Mouse (Mus musculus) kidney, embryonic 14.5 days (tissue): Measurements from ENCODE around the gene Trpv6. TPM values are rescaled to one million over a fixed set of nuclear protein-coding genes. Genes with fewer than 3 reads are reported as not detected.

ENCODE experiments used
- ATAC-seq: fragments of 200-750 bp; cut with Nextera tagmentation; 2 replicates; pipeline ENCODE4 v1.8.0; 2017; ENCODE audit warnings: moderate number of reproducible peaks, mild to moderate bottlenecking, moderate TSS enrichment, moderate library complexity; ENCODE audit not compliant: low FRiP score, low TSS enrichment
- H3K27ac ChIP-seq: fragments of 300-500 bp; sonication (generic); 2 replicates; pipeline ENCODE4 v1.5.1; 2014; ENCODE audit warnings: low read depth, mild to moderate bottlenecking, low read length, moderate library complexity, mixed read lengths
- H3K27me3 ChIP-seq: fragments of 300-500 bp; sonication (generic); 2 replicates; pipeline ENCODE4 v1.6.1; 2014; ENCODE audit warnings: mild to moderate bottlenecking, low read length; ENCODE audit not compliant: control insufficient read depth, insufficient read depth
- H3K36me3 ChIP-seq: fragments of 300-500 bp; sonication (generic); 2 replicates; pipeline ENCODE4 v1.6.1; 2014; ENCODE audit warnings: low read length, mixed read lengths; ENCODE audit not compliant: control insufficient read depth, insufficient read depth
- H3K4me1 ChIP-seq: fragments of 300-500 bp; sonication (generic); 2 replicates; pipeline ENCODE4 v1.6.1; 2014; ENCODE audit warnings: low read length, mixed read lengths; ENCODE audit not compliant: control insufficient read depth, insufficient read depth
- H3K4me2 ChIP-seq: fragments of 300-500 bp; sonication (generic); replicated peaks from 2 replicates; pipeline ENCODE4 v1.6.1; 2014; ENCODE audit warnings: low read depth, mild to moderate bottlenecking, low read length
- H3K4me3 ChIP-seq: fragments of 300-500 bp; sonication (generic); 2 replicates; pipeline ENCODE4 v1.5.1; 2014; ENCODE audit warnings: mild to moderate bottlenecking, low read length
- H3K9ac ChIP-seq: fragments of 300-500 bp; sonication (generic); 2 replicates; pipeline ENCODE4 v1.6.1; 2014; ENCODE audit warnings: low read depth, mild to moderate bottlenecking, low read length, moderate library complexity
- H3K9me3 ChIP-seq: fragments of 300-500 bp; sonication (generic); 2 replicates; pipeline ENCODE4 v1.6.1; 2016; ENCODE audit warnings: low read length; ENCODE audit not compliant: control insufficient read depth
- WGBS: fragments of 180-500 bp; shearing (Covaris S2); extraction: QIAGEN DNeasy Blood & Tissue Kit; methylation state at CpG from one replicate; pipeline ENCODE4 v1.1.7; 2014; 5-methylcytosine and 5-hydroxymethylcytosine counted together
- polyA plus RNA-seq: library from polyadenylated mRNA; unstranded; fragments of >200 nt; fragmentation: Nextera tagmentation; extraction: Ambion mirVana; gene quantifications from 2 replicates; pipeline ENCODE4 v1.2.1, GENCODE M21; 2014

Gene Trpv6
- polyA plus RNA-seq, 1 experiment from 2014 or later = 2.7 TPM

DNA sequence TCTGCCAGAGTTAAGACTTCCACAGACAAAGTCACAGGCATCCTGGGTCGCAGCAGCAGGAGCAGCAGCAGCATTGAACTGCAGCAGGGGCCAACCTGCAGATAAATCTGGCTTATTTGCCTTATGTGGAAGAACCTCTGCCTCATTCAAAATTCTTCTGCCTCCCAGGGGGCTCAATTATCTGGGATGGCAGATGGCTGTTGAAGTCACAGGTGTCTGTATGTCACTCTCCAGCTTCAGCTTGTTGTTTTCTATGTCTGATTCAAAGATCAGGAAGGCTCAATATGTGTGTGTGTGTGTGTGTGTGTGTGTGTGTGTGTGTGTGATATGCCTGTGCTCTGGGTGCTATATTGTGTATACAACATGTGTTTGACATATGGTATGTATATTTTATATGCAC is 1.2 kb upstream of the Trpv6 start:
- Histone ChIP-seq H3K4me3 (no peak overlapping the region), H3K4me1 (no peaks in the 10 kb centered on the region), H3K9me3 (no peaks in the 10 kb centered on the region), H3K36me3 (no peaks in the 10 kb centered on the region), H3K27ac (no peak overlapping the region), H3K4me2 (no peak overlapping the region), H3K9ac (no peak overlapping the region), H3K27me3 (no peaks in the 10 kb centered on the region)
- 17% methylated on average over 1 of the region's 1 CpGs for WGBS
- ATAC-seq = no peak

DNA sequence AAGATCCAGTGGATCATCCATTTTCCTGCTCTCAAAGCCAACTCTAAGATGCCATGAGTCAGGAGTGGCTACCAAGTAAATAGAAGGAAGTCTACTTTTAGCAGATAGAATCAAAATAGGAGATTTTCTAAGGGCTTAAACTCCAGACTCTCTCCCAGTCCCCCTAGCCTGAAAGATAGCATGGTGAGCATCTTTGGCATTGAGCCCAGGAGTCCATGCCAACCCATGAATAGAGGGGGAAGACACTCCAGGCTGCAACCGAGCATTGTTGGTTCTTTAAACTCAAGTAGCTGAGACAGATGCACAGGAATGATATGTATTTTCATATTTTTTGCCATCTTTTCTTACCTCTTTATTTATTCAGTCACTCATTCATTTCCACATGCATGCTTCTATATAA is 994 bp downstream of the Trpv6 start:
- Histone ChIP-seq H3K4me1 (no peaks in the 10 kb centered on the region), H3K9me3 (no peaks in the 10 kb centered on the region), H3K9ac (no peak overlapping the region), H3K36me3 (no peaks in the 10 kb centered on the region), H3K27ac (no peak overlapping the region), H3K27me3 (no peaks in the 10 kb centered on the region), H3K4me2 (peak overlapping the region; percentile 32; the same call in 1 of the 2 replicates), H3K4me3 (no peak overlapping the region)
- WGBS = 67% methylated on average over 1 of the region's 1 CpGs
- ATAC-seq = no peak

DNA sequence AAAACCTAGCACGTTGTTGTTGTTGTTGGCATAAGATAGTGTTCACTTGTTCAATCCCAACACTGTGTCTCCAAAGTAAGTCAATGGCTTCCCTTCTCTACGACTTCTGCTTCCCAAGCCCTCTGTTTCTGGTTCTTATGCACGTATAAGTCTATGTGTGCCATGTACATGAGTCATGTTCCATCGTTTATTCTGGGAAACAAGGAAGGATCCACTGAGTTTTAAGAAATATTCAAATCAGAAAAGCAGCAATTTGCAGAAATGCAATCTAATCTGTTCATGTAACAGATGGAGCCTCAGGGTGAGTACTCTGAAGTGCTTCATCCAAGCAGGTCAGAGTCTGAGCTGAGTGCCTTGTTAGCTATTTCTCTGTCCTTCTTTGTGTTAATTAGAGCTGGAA is 4.7 kb downstream of the Trpv6 start:
- no peak for ATAC-seq

DNA sequence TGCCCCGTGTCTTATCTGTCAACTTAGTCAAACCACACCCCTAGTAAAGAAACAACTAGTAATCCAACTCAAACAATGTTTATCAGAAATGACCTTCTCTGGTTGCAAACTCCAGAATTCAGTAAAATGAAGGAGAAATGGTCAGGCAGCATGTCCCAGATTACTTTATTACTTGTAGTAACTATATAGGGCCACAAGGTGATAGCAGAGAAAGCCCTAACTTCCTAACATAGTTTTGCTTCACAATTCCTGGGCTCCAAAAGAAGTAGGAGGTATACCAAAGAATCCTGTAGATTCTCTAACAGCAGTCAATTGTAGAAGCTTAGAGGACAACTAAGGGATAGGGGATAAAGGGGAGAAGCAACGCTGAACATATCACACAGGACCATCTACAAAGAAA is 5.4 kb downstream of the Trpv6 start:
- no peaks in the 10 kb centered on the region for H3K9me3 ChIP-seq
- WGBS = 76% methylated on average over 2 of the region's 2 CpGs
- H3K4me1 ChIP-seq = no peaks in the 10 kb centered on the region
- H3K27me3 ChIP-seq = no peaks in the 10 kb centered on the region
- no peak for ATAC-seq
- H3K36me3 ChIP-seq = no peaks in the 10 kb centered on the region
- H3K4me3 ChIP-seq = no peak overlapping the region
- no peak overlapping the region for H3K27ac ChIP-seq
- H3K9ac ChIP-seq = no peak overlapping the region
- H3K4me2 ChIP-seq = no peak overlapping the region

More for the DNA sequence above, 4.7 kb downstream of the Trpv6 start:
- no peaks in the 10 kb centered on the region for H3K36me3 ChIP-seq
- H3K4me2 ChIP-seq = no peak overlapping the region
- 81% methylated on average over 4 of the region's 4 CpGs for WGBS
- H3K4me1 ChIP-seq = no peaks in the 10 kb centered on the region
- no peak overlapping the region for H3K4me3 ChIP-seq
- H3K9me3 ChIP-seq = no peaks in the 10 kb centered on the region
- no peak overlapping the region for H3K27ac ChIP-seq
- H3K27me3 ChIP-seq = no peaks in the 10 kb centered on the region
- no peak overlapping the region for H3K9ac ChIP-seq

DNA sequence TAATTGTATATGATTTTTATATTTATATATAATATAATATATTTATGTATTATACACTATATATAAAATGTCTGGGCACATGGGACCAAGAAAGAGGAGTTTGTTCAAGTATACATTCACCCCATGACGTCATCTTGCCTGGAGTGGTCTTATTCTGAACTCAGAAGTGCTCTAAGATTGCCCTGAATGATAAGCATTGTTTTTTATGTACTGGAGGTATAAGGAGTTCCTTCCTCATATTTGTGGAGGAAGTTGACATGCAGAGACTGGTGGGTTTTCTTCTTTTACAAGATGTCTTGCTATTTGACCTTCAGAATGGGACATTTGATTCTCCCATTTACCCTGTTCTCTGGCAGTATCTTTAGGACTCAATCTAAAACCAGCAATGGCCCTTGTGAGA is 8.0 kb downstream of the Trpv6 start:
- no peak overlapping the region for H3K9ac ChIP-seq
- H3K4me3 ChIP-seq = no peak overlapping the region
- H3K4me2 ChIP-seq = no peak overlapping the region
- no peaks in the 10 kb centered on the region for H3K27me3 ChIP-seq
- no peak overlapping the region for H3K27ac ChIP-seq
- H3K9me3 ChIP-seq = no peaks in the 10 kb centered on the region
- no peaks in the 10 kb centered on the region for H3K36me3 ChIP-seq
- 64% methylated on average over 1 of the region's 1 CpGs for WGBS
- ATAC-seq = no peak
- H3K4me1 ChIP-seq = no peaks in the 10 kb centered on the region

DNA sequence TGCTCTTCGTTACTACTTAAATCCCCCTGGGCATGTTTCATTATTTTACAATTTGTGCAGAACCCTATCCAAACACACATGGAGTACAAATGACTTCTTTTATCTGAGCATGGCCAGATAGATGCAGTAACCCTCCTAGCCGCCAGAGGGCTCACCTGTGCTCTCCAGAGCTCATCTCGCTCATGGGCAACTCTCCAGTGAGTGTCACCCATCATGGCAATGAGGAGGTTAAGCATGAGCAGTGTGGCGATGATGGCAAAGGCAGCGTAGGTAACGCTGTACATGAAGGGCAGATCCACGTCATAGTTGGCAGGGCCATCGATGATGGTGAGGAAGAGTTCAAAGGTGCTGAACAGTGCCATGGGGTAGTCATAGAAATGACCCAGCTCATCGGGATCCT is 13.5 kb downstream of the Trpv6 start:
- Histone ChIP-seq H3K4me2 (no peak overlapping the region), H3K27ac (no peak overlapping the region), H3K9me3 (no peaks in the 10 kb centered on the region), H3K4me3 (no peak overlapping the region), H3K9ac (no peak overlapping the region), H3K4me1 (no peaks in the 10 kb centered on the region), H3K36me3 (no peaks in the 10 kb centered on the region), H3K27me3 (no peaks in the 10 kb centered on the region)
- WGBS = 74% methylated on average over 9 of the region's 9 CpGs
- ATAC-seq = no peak

DNA sequence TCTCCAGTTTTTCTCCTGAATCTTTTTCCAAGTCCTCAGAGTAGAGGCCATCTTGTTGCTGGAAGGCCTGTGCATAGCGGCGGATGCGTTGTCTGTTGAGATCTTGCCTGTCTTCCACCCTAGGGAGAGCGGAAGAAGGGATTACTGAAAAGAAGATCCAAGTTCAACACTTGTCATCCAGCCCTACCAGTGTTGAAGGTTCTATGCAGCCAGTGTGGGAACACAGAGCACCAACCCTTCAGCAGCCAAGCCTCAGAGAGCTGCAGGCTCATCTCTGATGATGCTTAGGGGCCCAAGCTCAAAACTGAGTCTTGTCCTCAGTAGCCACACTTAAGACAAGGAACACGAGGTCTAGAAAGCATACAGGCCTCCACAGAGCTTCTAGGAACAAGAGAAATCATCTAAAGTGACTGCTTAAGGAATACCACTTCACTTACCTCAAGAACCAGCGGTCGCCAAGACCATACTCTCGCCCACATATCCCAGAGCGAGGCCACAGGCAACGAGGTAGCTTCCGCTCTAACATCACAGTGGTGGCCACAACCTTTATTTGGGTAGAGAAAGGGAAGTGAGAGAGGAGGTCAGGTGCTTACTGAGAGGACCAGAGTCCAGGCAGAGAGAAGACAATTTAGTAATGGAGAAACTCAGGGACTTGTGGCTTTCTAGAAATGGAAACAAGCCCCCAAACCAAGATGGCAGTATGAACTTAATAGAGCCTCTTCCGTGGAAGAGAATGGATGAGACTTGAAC is 14.8 kb downstream of the Trpv6 start:
- H3K9ac ChIP-seq = no peak overlapping the region

DNA sequence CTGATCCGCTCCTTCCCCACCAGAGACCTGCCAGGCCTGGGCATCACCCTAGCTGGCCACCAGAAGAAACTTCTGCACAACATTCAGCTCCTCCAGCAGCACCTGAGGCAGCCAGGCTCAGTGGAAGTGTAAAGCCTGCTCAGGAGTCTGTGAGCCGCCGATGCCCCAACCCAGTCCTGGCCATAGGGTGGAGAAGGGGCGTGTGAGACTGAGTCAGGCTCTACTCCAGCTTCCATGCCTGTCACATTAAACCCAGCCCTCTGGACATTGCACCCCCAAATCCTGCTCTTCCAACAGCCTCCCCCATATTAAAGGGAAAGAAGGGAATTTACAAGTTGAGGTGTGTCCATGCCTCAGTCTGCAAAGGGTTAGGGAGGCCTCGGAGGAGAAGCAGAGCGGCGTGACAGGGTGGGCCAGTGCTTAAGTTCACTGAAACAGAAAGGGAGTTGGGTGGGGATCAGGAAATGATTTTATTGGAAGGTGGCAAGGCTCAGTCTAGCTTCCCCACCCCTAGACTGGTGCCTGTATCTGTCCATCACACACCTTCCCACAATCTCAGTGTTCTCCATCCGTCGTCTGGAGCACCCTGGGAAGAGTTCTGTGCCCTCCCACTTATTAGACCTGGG is 15.9 kb downstream of the Trpv6 start:
- H3K4me2 ChIP-seq = no peak overlapping the region
- WGBS = 83% methylated on average over 9 of the region's 9 CpGs
- no peak for ATAC-seq
- H3K9me3 ChIP-seq = no peaks in the 10 kb centered on the region
- H3K36me3 ChIP-seq = no peaks in the 10 kb centered on the region
- no peaks in the 10 kb centered on the region for H3K27me3 ChIP-seq
- H3K27ac ChIP-seq = no peak overlapping the region
- no peak overlapping the region for H3K4me3 ChIP-seq
- H3K9ac ChIP-seq = no peak overlapping the region
- no peaks in the 10 kb centered on the region for H3K4me1 ChIP-seq

More for the DNA sequence above, 14.8 kb downstream of the Trpv6 start:
- H3K27me3 ChIP-seq = no peaks in the 10 kb centered on the region
- no peak for ATAC-seq
- no peak overlapping the region for H3K4me2 ChIP-seq
- no peaks in the 10 kb centered on the region for H3K36me3 ChIP-seq
- H3K27ac ChIP-seq = no peak overlapping the region
- WGBS = 93% methylated on average over 12 of the region's 12 CpGs
- no peaks in the 10 kb centered on the region for H3K4me1 ChIP-seq
- no peaks in the 10 kb centered on the region for H3K9me3 ChIP-seq
- no peak overlapping the region for H3K4me3 ChIP-seq

DNA sequence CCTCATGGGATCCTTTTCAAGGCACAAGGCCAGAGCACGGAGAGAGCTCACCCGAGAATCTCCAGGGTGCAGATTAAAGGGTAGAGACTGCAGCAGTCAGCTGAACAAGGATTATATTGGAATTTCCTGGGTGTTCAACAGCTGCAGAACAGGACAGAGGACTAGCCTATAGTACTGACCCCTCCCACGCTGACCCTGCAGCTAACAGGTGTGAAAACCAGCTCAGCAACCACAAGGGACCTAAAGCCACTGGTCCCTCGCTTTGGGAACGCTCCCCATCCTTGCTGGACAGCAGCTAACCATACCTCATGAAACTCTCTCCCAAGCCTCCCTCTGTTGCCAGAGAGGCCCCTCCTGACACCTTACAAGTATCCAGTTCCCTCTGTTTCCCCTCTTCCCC is 28.6 kb downstream of the Trpv6 start:
- ATAC-seq = no peak
- Histone ChIP-seq H3K27me3 (no peaks in the 10 kb centered on the region), H3K9ac (no peak overlapping the region), H3K27ac (no peak overlapping the region), H3K9me3 (no peaks in the 10 kb centered on the region), H3K4me1 (0 out of 2 replicates have a peak, but pooled peaks cover 6% of the 10 kb centered on the region), H3K36me3 (no peaks in the 10 kb centered on the region), H3K4me3 (no peak overlapping the region), H3K4me2 (no peak overlapping the region)
- 49% methylated on average over 5 of the region's 5 CpGs for WGBS
